Mouse (Mus musculus) embryonic stem cell, embryonic (primary cell): ENCODE data around the gene Vmn1r12.
"Not testable (repeated sequence)": the region's sequence is repeated elsewhere in the genome, so short reads cannot be mapped to it uniquely, and the experiment has no call there.

Experiments used
- CTCF ChIA-PET, 4 experiments: fragments of 300-600 bp in 2 of 4; fragments of 350-600 bp in 2 of 4; sonication (Branson Sonifier 250); formaldehyde crosslinking; loops; one replicate each; lab custom pipeline; 2022; ENCODE audit warnings: inconsistent platforms in 2 of 4; lab: Charles Lee
- POLR2A ChIA-PET, 4 experiments: fragments of 300-600 bp in 2 of 4; fragments of 350-600 bp in 2 of 4; sonication (Branson Sonifier 250); formaldehyde crosslinking; loops; one replicate each; lab custom pipeline; 2022; ENCODE audit warnings: antibody characterized with exemption in 4 of 4, inconsistent platforms in 1 of 4; lab: Charles Lee

Vmn1r12 gene

GRCm38 (mm10) chr6:57156619-57157018, at the start of gene Vmn1r12:
Vmn1r12 (plus strand) TSS chr6:57156919.
- CTCF ChIA-PET = no interaction called here
- POLR2A ChIA-PET = no interaction called here

GRCm38 (mm10) chr6:57109154-57109553, 47.6 kb upstream of the Vmn1r12 start, which contains the start of gene Vmn1r10:
Vmn1r10 (plus strand) TSS chr6:57109454.
- ChIA-PET CTCF (no interaction called here), POLR2A (no interaction called here)

DNA sequence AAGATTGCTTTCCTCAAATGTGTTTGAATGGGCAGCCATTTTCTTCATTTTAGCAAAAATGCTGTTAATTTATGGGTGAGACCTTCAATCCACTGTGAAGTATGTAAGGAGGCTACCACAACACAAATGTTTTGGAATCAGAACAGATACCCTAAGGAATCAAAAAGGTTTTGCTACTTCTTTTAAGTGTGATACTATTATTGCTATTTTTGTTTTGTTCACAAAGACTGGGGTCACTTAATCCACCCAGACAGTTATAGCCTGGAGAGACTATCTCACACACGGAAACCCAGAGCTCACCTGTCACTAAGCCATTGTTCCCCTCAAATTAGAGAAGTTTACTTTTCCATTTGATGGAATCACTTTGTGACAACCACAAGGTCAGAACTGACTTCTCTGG, 23.6 kb upstream of the Vmn1r12 start, which contains the start of gene Vmn1r11:
Gene Vmn1r11, plus strand, starts transcription at position 301 of the 400 bp plus-strand sequence.
- CTCF ChIA-PET = no interaction called here
- POLR2A ChIA-PET = no interaction called here

- CTCF ChIA-PET = interaction anchor here in 1 of 4 experiments (0.6 kb wide), 1 partner anchor 247 kb away, joined by 4 read pairs; no protein-coding TSS in a partner anchor
- POLR2A ChIA-PET = not testable (repeated sequence)
These were observed 33.3 kb downstream of the Vmn1r12 start for GRCm38 (mm10) chr6:57190016-57190415.

DNA sequence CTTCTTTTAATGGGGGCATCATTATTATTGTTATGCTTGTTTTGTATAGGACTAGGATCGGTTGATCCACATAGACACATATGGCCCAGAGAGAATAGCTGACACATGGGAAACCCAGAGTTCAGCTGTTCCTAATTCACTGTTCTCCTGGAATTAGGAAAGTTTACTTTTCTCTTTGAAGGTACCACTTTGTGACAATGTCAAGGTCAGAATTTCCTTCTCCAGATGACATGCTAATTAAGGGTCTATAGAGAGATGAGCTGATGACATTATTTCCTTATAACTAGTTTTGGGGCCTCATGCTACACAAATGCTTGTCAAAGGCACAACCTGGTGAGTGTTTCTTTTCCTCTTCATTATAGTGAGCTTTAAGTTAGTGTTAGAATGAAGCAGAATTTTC, 46.3 kb downstream of the Vmn1r12 start, which contains the start of gene Vmn1r13:
Gene Vmn1r13, plus strand, starts transcription at position 301 of the 400 bp plus-strand sequence.
- POLR2A ChIA-PET, CTCF ChIA-PET: not testable (repeated sequence)
